Mouse (Mus musculus) intestine, embryonic 14.5 days (tissue): ENCODE data around the gene Gm20773. TPM values are rescaled to one million over a fixed set of nuclear protein-coding genes. Genes with fewer than 3 reads are reported as not detected.
"Not testable (repeated sequence)": the region's sequence is repeated elsewhere in the genome, so short reads cannot be mapped to it uniquely, and the experiment has no call there.

Experiments
- ATAC-seq: fragments of 200-750 bp; cut with Nextera tagmentation; replicated peaks from 2 replicates; pipeline ENCODE4 v1.8.0; 2017; ENCODE audit warnings: low read depth, moderate number of reproducible peaks, moderate TSS enrichment, moderate library complexity; ENCODE audit not compliant: low FRiP score, low TSS enrichment
- DNase-seq: peaks from one replicate; pipeline ENCODE4 v3.0.0-alpha.2; 2018; ENCODE audit warnings: low spot score
- H3K27ac ChIP-seq: fragments of 300-500 bp; sonication (generic); 2 replicates; pipeline ENCODE4 v1.5.1; 2014; ENCODE audit warnings: low read depth, mild to moderate bottlenecking, control low read depth
- H3K27me3 ChIP-seq: fragments of 300-500 bp; sonication (generic); replicated peaks from 2 replicates; pipeline ENCODE4 v1.6.1; 2014; ENCODE audit warnings: low read length, control low read depth; ENCODE audit not compliant: control insufficient read depth, insufficient read depth
- H3K36me3 ChIP-seq: fragments of 300-500 bp; sonication (generic); 2 replicates; pipeline ENCODE4 v1.6.1; 2014; ENCODE audit warnings: low read length, control low read depth; ENCODE audit not compliant: control insufficient read depth, insufficient read depth
- H3K4me1 ChIP-seq: fragments of 300-500 bp; sonication (generic); replicated peaks from 2 replicates; pipeline ENCODE4 v1.6.1; 2014; ENCODE audit warnings: low read length, control low read depth, mixed read lengths; ENCODE audit not compliant: control insufficient read depth, insufficient read depth
- H3K4me2 ChIP-seq: fragments of 300-500 bp; sonication (generic); 2 replicates; pipeline ENCODE4 v1.6.1; 2014; ENCODE audit warnings: low read length
- H3K4me3 ChIP-seq: fragments of 300-500 bp; sonication (generic); 2 replicates; pipeline ENCODE4 v1.5.1; 2014; ENCODE audit warnings: low read depth, low read length, control low read depth, mixed read lengths
- H3K9ac ChIP-seq: fragments of 300-500 bp; sonication (generic); 2 replicates; pipeline ENCODE4 v1.6.1; 2014; ENCODE audit warnings: mild to moderate bottlenecking, low read length
- H3K9me3 ChIP-seq: fragments of 300-500 bp; sonication (generic); 2 replicates; pipeline ENCODE4 v1.6.1; 2016; ENCODE audit warnings: low read length, control low read depth; ENCODE audit not compliant: control insufficient read depth
- WGBS: fragments of 180-500 bp; shearing (Covaris S2); extraction: QIAGEN DNeasy Blood & Tissue Kit; methylation state at CpG from one replicate; pipeline ENCODE4 v1.1.7; 2014; 5-methylcytosine and 5-hydroxymethylcytosine counted together
- polyA plus RNA-seq: library from polyadenylated mRNA; unstranded; fragments of >200 nt; fragmentation: Nextera tagmentation; extraction: Ambion mirVana; gene quantifications from 2 replicates; pipeline ENCODE4 v1.2.1, GENCODE M21; 2014

Gene Gm20773
- not detected in 2 replicates for polyA plus RNA-seq

DNA sequence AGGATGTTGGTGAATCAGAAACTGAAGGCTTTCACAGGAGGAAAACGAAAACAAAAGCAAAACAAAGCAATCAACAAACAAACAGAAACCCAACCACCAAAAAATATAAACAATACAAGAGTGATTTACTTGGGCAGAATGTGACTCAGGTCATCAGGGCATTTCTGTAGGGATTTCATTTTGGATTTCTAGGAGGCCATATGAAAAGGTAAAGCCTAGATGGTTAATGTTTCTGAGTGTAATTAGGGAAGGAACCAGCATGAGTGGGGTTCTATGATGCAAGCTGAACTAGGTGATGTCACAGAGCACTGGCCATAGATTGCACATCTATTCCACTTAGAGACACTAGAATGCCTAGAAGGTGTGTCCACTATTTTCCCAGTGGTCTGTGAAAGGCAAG is at the start of gene Gm20773:
Gm20773 (plus strand) TSS at position 301 of the 400 bp plus-strand sequence.
- H3K9ac ChIP-seq, DNase-seq, H3K27ac ChIP-seq, H3K36me3 ChIP-seq, ATAC-seq, H3K27me3 ChIP-seq, H3K4me2 ChIP-seq, H3K4me1 ChIP-seq, H3K4me3 ChIP-seq, H3K9me3 ChIP-seq: not testable (repeated sequence)
- WGBS, result no CpG with 5 or more reads among the region's 1 CpGs

DNA sequence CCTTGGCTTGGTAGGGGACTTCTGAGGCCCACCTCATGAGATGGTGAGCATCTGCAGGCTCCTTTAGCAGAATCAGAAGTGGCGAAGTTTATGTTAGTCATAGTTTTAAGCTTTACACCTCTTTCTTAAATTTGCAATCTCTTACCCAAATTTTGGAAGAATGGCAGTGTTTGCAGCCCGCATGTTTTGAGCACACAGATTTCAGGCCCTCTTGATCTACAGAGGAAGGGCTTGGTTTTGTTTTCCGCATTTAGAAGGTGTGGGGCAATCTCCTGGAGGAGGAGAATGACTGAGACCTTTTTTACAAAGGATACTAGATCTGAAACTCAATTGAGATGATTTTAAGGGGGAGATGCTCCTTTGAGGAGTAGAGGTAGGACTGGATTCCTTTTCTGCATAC is 28.3 kb upstream of the Gm20773 start, which contains the start of gene Gm21866:
Gm21866 (minus strand) TSS at position 101 of the 400 bp plus-strand sequence.
- H3K4me2 ChIP-seq, H3K9ac ChIP-seq, H3K27me3 ChIP-seq, H3K4me1 ChIP-seq, H3K4me3 ChIP-seq, H3K9me3 ChIP-seq, DNase-seq, H3K36me3 ChIP-seq, H3K27ac ChIP-seq, ATAC-seq: not testable (repeated sequence)
- 50% methylated on average over 1 of the region's 3 CpGs for WGBS

Other genes starting within 250 kb of the Gm20773 start
- not detected in 2 replicates for gene Gm21440, start 241.6 kb upstream of the Gm20773 start, polyA plus RNA-seq
- not detected in 2 replicates for gene Gm21454, start 241.6 kb upstream of the Gm20773 start, polyA plus RNA-seq
- not detected in 2 replicates for gene Gm21725, start 145.0 kb upstream of the Gm20773 start, polyA plus RNA-seq
- not detected in 2 replicates for gene Gm21866, start 28.4 kb upstream of the Gm20773 start, polyA plus RNA-seq